Mouse (Mus musculus): ENCODE results near the gene Lcn2.

The Lcn2 gene

GRCm38 (mm10) chr2:32344598-32345321 lies 43.3 kb downstream of the Lcn2 start:
- CTCF ChIA-PET, result no interaction called here

DNA sequence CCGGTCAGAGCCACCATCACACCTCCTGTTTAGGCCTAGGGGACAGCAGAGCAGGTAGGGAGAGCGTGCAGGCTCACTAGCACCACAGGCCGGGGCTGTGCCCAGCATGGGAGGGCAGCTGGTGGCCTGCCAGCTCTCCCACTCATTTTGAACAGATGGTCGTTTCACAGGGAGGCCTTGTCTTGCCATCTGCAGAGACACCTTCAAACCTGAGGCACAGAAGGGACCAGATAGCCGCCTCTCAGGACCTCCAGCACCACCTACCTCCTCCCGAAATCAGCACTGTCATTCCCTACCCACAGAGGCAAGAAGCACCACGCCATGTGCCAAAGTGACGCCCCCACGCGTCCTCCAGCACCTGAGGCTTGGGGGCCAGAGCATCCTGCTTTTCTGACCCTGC lies 44.0 kb downstream of the Lcn2 start:
- CTCF ChIA-PET, result no interaction called here

DNA sequence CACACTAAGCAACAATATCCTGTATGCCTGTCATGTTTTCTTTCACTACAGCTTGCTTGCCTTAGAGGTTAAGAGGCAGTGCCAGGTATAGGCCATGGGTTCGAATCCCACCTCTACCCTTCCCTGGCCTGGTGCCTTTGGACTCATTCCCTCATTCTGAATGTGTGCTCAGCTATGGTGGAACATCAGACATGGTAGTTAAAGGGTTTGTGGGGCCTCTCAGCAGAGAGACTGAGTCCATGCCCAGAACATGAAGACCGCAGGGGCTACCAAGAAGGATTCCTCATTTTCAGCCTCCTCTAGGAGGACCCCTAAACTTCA lies 44.7 kb downstream of the Lcn2 start:
- CTCF ChIA-PET, result no interaction called here

DNA sequence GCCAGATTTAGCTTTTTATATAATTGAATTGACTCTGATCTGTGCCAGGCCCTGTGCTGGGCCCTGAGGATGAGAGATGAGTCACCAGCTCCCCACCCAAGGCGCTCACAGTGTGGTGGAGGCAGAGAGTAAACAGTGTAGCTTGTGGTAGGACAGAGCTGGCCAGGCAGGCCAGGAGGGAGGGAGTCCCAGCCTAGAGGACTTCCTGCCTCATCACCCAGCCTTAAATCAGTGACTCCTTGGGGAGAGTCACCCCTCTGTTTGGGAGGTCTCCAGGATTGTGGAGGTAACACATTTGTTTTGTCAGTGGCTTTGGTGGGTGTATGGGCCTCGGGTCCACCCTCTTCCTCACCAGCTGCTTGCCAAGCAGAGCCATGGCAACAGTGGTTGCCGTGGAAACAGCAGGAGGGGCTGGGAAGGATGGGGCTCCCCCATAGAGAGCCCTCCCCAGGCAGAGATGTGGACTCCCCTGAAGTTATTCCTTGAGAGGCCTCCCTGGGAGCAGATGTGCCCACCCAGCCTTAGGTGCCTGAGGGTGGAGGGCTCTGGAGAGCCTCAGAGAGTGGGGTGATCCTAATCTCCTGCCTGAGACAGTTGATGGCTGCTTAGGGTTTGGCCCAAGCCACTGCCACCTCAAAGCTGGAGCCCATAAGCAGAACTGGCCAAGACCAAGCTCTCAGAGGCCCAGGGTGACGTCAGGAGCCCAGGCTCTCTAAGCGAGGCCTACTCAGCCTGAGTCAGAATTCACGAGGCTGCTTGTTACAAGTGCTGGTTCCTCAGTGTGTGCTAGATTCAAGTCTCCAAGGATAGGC lies 45.3 kb downstream of the Lcn2 start:
- CTCF ChIA-PET, result no interaction called here

GRCm38 (mm10) chr2:32342039-32342438 lies 46.0 kb downstream of the Lcn2 start:
- CTCF ChIA-PET, result no interaction called here

DNA sequence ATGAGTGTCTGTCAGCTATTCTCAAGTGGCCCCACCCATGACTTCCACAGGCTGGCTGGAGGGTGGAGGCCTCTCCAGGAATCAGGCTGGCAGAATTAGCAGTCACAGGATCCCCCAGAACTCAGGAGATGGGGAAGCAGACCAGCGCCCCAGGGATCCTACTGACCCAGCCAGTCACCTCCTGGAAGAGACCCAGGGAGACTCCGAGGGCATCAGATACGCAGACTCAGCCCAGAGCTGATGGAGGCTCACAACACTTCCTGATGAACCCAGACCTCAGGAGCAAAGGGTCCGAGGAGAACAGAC lies 46.5 kb downstream of the Lcn2 start:
- CTCF ChIA-PET, result no interaction called here

DNA sequence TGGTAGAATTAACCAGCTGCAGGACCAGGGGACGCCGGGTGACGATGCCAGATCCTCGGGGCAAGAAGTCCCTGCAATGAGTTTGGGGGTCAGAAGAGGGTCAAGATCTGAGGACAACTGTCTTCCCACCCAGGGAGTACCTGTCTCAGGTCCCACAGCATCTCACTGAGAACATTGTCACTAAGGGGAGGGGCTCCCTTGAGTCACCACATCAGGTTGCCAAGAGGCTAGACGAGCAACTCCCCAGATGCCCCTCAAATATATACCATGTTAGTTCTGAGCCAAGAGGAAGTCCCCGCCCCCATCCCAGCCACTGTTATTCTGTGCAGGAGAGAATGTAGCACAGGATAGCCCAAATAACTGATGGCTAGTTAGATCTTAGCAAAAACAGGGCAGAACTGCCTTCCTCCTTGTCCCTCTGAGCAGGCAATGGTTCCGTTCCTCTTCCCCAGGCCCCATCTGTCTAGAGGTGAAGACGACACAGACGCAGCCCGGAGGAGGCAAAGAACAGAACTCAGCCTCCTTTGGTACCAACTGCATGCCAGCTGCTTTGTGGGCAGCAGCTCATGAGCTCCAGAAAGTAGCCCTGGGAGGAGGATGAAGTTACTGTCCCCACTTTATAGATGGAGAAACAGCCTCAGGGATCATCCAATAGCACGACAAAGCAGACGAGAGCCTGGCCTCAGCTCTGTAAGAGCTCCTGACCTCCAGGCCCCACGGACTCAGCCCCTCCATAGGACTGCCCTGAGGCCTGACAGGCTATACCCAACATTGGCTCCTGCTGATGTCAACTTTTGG lies 47.0 kb downstream of the Lcn2 start:
- CTCF ChIA-PET, result no interaction called here

DNA sequence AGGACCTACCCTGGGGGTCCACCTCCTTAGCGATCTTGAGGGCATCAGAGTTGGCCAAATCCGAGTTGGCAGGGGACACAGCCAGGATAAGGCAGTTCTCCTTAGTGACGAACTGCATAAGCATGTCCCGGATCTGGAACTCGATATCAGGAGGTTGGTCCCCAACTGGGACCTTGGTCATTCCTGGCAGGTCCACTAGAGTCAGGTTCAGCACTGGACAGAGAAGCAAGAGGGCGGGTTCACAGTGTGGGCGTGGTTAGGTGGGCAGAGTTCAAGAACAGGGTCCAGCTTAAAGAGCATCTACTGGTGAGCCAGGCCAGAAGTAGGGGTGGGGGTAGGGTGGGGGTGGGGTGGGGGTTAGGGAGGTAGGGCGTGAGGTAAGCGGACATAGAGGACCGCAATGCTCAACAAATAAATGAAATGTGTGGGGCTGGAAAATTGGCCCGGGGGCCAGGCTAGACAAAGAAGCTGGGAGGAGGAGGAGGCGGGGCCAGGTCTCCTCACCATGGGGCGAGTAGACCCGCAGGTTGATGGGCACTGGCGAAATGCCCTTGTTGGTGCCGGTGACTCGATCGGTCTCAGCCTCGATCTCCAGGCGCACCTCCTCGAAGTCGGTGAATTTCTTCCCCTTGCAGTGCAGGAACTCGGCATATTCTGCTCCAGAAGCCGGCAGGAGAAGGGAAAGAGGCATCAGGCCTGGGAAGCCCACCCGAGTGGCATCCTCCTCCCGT lies 48.0 kb downstream of the Lcn2 start:
- CTCF ChIA-PET, result interaction anchor here (0.6 kb wide), 1 partner anchor 22 kb away, joined by 8 read pairs; no protein-coding TSS in a partner anchor

- CTCF ChIA-PET, result interaction anchor here (0.5 to 0.7 kb wide), 3 partner anchors 20 to 166 kb away, joined by 3 to 4 read pairs (median 3); no protein-coding TSS in a partner anchor
These were observed 52.2 kb downstream of the Lcn2 start for GRCm38 (mm10) chr2:32335888-32336287.
